Comparison of ENCODE assay signal across 14 mouse cellular contexts in the genomic region with DNA sequence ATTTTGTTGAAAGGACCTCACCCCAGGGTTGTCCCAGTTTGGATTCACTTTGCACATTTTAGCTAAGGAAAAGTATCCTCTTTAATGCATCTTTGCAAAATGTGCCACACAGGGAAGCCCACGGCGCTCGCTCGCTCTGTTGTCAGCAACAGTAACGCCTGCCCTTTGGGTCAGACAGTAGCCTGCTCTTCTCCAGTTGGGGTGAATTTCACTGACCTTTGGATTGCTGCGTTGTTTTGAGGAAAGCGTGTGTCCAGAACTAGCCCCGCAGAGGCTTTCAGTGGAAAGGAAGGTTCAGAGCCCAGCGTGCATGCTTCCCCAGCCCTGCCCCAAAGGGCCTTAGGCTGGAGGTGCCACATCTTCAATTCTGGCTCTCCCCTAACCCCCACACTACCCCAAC. TPM values are rescaled to one million over a fixed set of nuclear protein-coding genes. Genes with fewer than 3 reads are reported as not detected.
"Had no signal": no experiment of that assay in that cellular context is flagged by ENCODE, and none has a peak within 500 bp of the region (broad histone marks: within the 10 kb centered on the region; RNA-seq: fewer than 3 reads in every experiment).

No protein-coding gene starts in this region.

- H3K36me3 ChIP-seq: limb, embryonic 15.5 days; liver, embryonic 15.5 days had no signal

- H3K9me3 ChIP-seq: limb, embryonic 15.5 days; liver, embryonic 15.5 days had no signal

- H3K27me3 ChIP-seq: limb, embryonic 15.5 days; liver, embryonic 15.5 days had no signal

- H3K4me3 ChIP-seq: limb, embryonic 15.5 days; liver, embryonic 15.5 days had no signal

- ATAC-seq: intestine, embryonic 16.5 days had no signal

- DNase-seq: kidney, adult 8-10 months; left cerebral cortex, postnatal 4 days; lung, embryonic 14.5 days; lung, postnatal 10 days; lung, postnatal 4 days; midbrain, embryonic 14.5 days; right cerebral cortex, postnatal 25 days; thymus, adult 2 months; thymus, postnatal 25 days had no signal

- H3K27ac ChIP-seq: kidney, postnatal 0 days; liver, embryonic 15.5 days had no signal

RNA-seq across cellular contexts. Expression of a gene that starts 32.1 kb away (rescaled TPM):
- total RNA-seq: megakaryocyte-erythroid progenitor cell, adult 5-6 weeks had no signal
